In the genomic region with DNA sequence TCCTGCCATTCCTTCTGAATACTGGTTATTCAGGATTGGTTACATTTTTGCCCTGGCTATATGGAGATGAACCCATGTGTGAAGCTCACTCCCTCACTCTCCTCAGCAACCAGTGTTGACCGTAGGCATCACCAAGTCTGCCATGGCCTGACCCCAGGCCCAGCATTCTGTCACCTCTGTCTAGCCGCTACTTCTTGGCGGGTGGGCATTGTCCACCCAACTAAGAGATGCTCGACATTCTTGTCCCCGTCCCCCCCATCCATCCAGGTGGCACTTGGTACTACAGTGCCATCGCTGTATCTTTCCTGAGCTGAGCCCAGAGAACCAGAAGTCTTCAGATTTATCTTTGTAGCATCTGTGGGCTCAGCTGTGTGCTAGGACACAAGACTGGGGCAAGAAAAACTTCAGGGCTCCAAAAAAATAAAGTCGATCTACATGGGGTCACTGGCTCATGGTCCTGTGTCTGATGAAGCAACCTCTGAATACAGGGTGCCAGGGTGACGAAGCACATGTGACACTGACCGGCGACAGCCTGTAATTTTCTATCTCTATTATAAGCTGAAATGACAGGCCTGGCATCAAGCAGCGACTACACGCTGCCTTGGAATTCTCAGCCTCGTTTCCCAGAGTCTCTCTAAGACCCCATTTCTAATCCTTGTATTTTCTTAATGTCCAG, we compare ENCODE assay signal across 26 mouse cellular contexts.
A peak's percentile ranks its signal among the peaks of the same experiment; 100 is the strongest.
DNase-seq lines count a peak whose midpoint lies in the region; ATAC-seq and TF ChIP-seq lines count a peak whose summit lies in the region.
"Had no signal": no experiment of that assay in that cellular context is flagged by ENCODE, and none has a peak within 500 bp of the region (broad histone marks: within the 10 kb centered on the region; RNA-seq: fewer than 3 reads in every experiment).

No protein-coding gene starts in this region.

- no peak for ATAC-seq in midbrain, embryonic 15.5 days (replicated peaks)
- ATAC-seq in midbrain, postnatal 0 days (ENCODE audit: low FRiP score), result no peak
- no peak for ATAC-seq in activated CD4-positive, CD25-positive, alpha-beta regulatory T cell, adult 4 months
- ATAC-seq: CD4-positive, CD25-positive, alpha-beta regulatory T cell, adult 4 months; forebrain, embryonic 16.5 days; intestine, embryonic 16.5 days; midbrain, embryonic 16.5 days had no signal

- no peaks in the 10 kb centered on the region for H3K27me3 ChIP-seq in midbrain, embryonic 15.5 days (replicated peaks)
- no peaks in the 10 kb centered on the region for H3K27me3 ChIP-seq in midbrain, postnatal 0 days (ENCODE audit: insufficient read depth, low read length)
- H3K27me3 ChIP-seq: embryonic facial prominence, embryonic 13.5 days; hindbrain, embryonic 15.5 days; limb, embryonic 12.5 days; liver, embryonic 13.5 days; lung, embryonic 15.5 days; neural tube, embryonic 12.5 days; stomach, embryonic 15.5 days had no signal

- H3K9ac ChIP-seq in midbrain, embryonic 15.5 days, result no peak overlapping the region
- no peak overlapping the region for H3K9ac ChIP-seq in midbrain, postnatal 0 days (replicated peaks; ENCODE audit: low read length, poor library complexity, severe bottlenecking)
- H3K9ac ChIP-seq: embryonic facial prominence, embryonic 13.5 days; hindbrain, embryonic 15.5 days; limb, embryonic 12.5 days; liver, embryonic 13.5 days; lung, embryonic 15.5 days; neural tube, embryonic 12.5 days; stomach, embryonic 15.5 days had no signal

- DNase-seq in heart, adult 11 months, result peak; percentile 80
- DNase-seq in heart, postnatal 14 days, result no peak
- peak; percentile 13 for DNase-seq in left cerebral cortex, postnatal 4 days
- no peak for DNase-seq in left cerebral cortex, adult 8-10 months (ENCODE audit: low spot score in 2 of 2)
- no peak for DNase-seq in midbrain, postnatal 0 days (ENCODE audit: low spot score)
- peak; percentile 31 for DNase-seq in lung, postnatal 36 days
- DNase-seq: adrenal gland, postnatal 25 days; cerebellum, adult 18-20 months; kidney, adult 8-10 months; liver, embryonic 13.5 days; right cerebral cortex, adult 18-20 months had no signal

- no peak for TF ChIP-seq CTCF in midbrain, postnatal 0 days (IDR thresholded peaks at IDR 0.05)

- 77% methylated on average over 13 of the region's 13 CpGs for WGBS in midbrain, embryonic 15.5 days
- WGBS in midbrain, postnatal 0 days, result 70% methylated on average over 13 of the region's 13 CpGs

- peaks cover 5% of the 10 kb centered on the region for H3K4me1 ChIP-seq in midbrain, embryonic 15.5 days
- H3K4me1 ChIP-seq in midbrain, postnatal 0 days (ENCODE audit: insufficient read depth, low read length), result no peaks in the 10 kb centered on the region
- H3K4me1 ChIP-seq: embryonic facial prominence, embryonic 13.5 days; neural tube, embryonic 12.5 days; stomach, embryonic 15.5 days had no signal

- no peak overlapping the region for H3K4me3 ChIP-seq in midbrain, embryonic 15.5 days
- no peak overlapping the region for H3K4me3 ChIP-seq in midbrain, postnatal 0 days (ENCODE audit: low read depth, low read length)
- H3K4me3 ChIP-seq: embryonic facial prominence, embryonic 13.5 days; hindbrain, embryonic 15.5 days; limb, embryonic 12.5 days; liver, embryonic 13.5 days; lung, embryonic 15.5 days; midbrain, embryonic 10.5 days; myocyte; neural tube, embryonic 12.5 days; stomach, embryonic 15.5 days had no signal

- no peaks in the 10 kb centered on the region for H3K36me3 ChIP-seq in midbrain, embryonic 15.5 days (replicated peaks)
- no peaks in the 10 kb centered on the region for H3K36me3 ChIP-seq in midbrain, postnatal 0 days (ENCODE audit: insufficient read depth, low read length)
- H3K36me3 ChIP-seq: embryonic facial prominence, embryonic 13.5 days; hindbrain, embryonic 15.5 days; limb, embryonic 12.5 days; liver, embryonic 13.5 days; lung, embryonic 15.5 days; midbrain, embryonic 10.5 days; neural tube, embryonic 12.5 days; stomach, embryonic 15.5 days had no signal

- no peaks in the 10 kb centered on the region for H3K9me3 ChIP-seq in midbrain, embryonic 15.5 days
- no peaks in the 10 kb centered on the region for H3K9me3 ChIP-seq in midbrain, postnatal 0 days (ENCODE audit: low read length)
- H3K9me3 ChIP-seq: embryonic facial prominence, embryonic 13.5 days; hindbrain, embryonic 15.5 days; limb, embryonic 12.5 days; liver, embryonic 13.5 days; lung, embryonic 15.5 days; midbrain, embryonic 10.5 days; neural tube, embryonic 12.5 days; stomach, embryonic 15.5 days had no signal

- intact Hi-C loops in heart, postnatal 14 days (cut with DNase I), result no loop called here
- intact Hi-C loops in left cerebral cortex, postnatal 4 days (cut with DNase I), result no loop called here

- no peak overlapping the region for H3K4me2 ChIP-seq in midbrain, embryonic 15.5 days
- no peak overlapping the region for H3K4me2 ChIP-seq in midbrain, postnatal 0 days (ENCODE audit: low read depth, low read length, poor library complexity, severe bottlenecking)
- H3K4me2 ChIP-seq: embryonic facial prominence, embryonic 13.5 days; heart, embryonic 11.5 days; hindbrain, embryonic 15.5 days; limb, embryonic 12.5 days; liver, embryonic 13.5 days; lung, embryonic 15.5 days; neural tube, embryonic 12.5 days; stomach, embryonic 15.5 days had no signal

- H3K27ac ChIP-seq in midbrain, embryonic 15.5 days, result 0 out of 2 replicates have a peak overlapping the region, but pooled peaks have one; percentile 38
- H3K27ac ChIP-seq in midbrain, postnatal 0 days (ENCODE audit: low read depth, low read length), result no peak overlapping the region
- H3K27ac ChIP-seq: embryonic facial prominence, embryonic 13.5 days; hindbrain, embryonic 15.5 days; limb, embryonic 12.5 days; lung, embryonic 15.5 days; neural tube, embryonic 12.5 days had no signal

Comparison
In these comparisons a context has a peak if more than half of its experiments do, and no peak if none do; other contexts are left out.
1. DNase-seq: peak in heart, adult 11 months (single experiment), left cerebral cortex, postnatal 4 days (single experiment) and lung, postnatal 36 days (single experiment); none in heart, postnatal 14 days (0 of 2), left cerebral cortex, adult 8-10 months (0 of 2) and midbrain, postnatal 0 days (single experiment).